ENCODE assay signal across 18 mouse cellular contexts in the genomic region with DNA sequence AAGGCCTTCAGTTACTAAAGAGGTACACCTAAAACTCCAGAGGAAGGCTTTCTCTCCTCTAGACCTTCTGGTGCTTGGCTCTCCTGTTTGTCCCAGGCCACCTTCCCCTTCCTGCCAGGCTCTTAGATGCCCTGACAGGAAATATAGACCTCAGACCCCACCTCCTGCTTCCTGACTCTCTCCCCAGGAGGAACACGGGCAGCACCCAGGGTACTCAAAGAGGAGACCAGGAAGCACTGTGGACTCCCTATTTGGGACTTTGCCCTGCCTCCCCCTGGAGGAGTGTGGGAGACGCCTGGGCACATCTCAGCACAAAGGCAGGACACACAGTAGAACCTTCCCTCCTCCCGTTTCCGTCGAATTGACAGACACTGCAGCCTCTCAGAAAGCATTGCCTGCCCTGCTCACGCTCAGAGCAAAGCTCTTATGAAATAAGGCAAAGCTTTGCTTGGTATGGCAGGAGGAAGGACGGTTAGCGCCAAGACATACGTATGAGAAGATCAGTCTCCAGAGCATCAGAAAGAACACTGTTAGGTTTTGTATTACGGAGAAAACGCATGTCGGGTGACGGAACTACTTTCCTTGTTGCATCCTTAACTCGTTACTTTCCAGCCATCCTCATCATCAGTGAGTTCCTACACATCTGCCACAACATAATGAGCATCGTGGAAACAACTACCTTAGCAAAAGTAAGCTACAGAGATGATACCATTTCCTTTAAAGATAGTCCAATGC. TPM values are rescaled to one million over a fixed set of nuclear protein-coding genes. Genes with fewer than 3 reads are reported as not detected.
DNase-seq lines count a peak whose midpoint lies in the region; ATAC-seq and TF ChIP-seq lines count a peak whose summit lies in the region.
"Had no signal": no experiment of that assay in that cellular context is flagged by ENCODE, and none has a peak within 500 bp of the region (broad histone marks: within the 10 kb centered on the region; RNA-seq: fewer than 3 reads in every experiment).

No protein-coding gene starts in this region.

- H3K36me3 ChIP-seq in heart, embryonic 11.5 days (ENCODE audit: control insufficient read depth, insufficient read depth, low read length), result no peaks in the 10 kb centered on the region
- H3K36me3 ChIP-seq in megakaryocyte, embryonic 14.5 days (replicated peaks; ENCODE audit: low read length), result no peaks in the 10 kb centered on the region
- H3K36me3 ChIP-seq in stomach, postnatal 0 days (ENCODE audit: control insufficient read depth, insufficient read depth, low read length), result no peaks in the 10 kb centered on the region
- H3K36me3 ChIP-seq: embryonic facial prominence, embryonic 13.5 days; heart, embryonic 15.5 days; hindbrain, embryonic 15.5 days; limb, embryonic 10.5 days; neural tube, embryonic 15.5 days had no signal

- DNase-seq in heart, postnatal 25 days (ENCODE audit: low spot score), result no peak
- peak; percentile 43 to 48 for DNase-seq in thymus, postnatal 36 days
- no peak for DNase-seq in stomach, postnatal 0 days (ENCODE audit: low spot score)
- no peak for DNase-seq in cerebellum, postnatal 14 days
- DNase-seq in urinary bladder, adult 2 months (ENCODE audit: low spot score), result no peak
- DNase-seq: cerebellum, postnatal 10 days; gastrocnemius, postnatal 10 days; kidney, postnatal 10 days; lung, postnatal 10 days had no signal

- H3K9me3 ChIP-seq in heart, embryonic 11.5 days (replicated peaks; ENCODE audit: control insufficient read depth, low read length), result no peaks in the 10 kb centered on the region
- H3K9me3 ChIP-seq in megakaryocyte, embryonic 14.5 days, result no peaks in the 10 kb centered on the region
- no peaks in the 10 kb centered on the region for H3K9me3 ChIP-seq in stomach, postnatal 0 days (ENCODE audit: control insufficient read depth, low read length)
- H3K9me3 ChIP-seq: embryonic facial prominence, embryonic 13.5 days; forebrain, embryonic 13.5 days; heart, embryonic 15.5 days; hindbrain, embryonic 15.5 days; limb, embryonic 10.5 days; neural tube, embryonic 15.5 days had no signal

- no peak for TF ChIP-seq CTCF in stomach, postnatal 0 days (IDR thresholded peaks at IDR 0.05; ENCODE audit: low read depth)

- no peaks in the 10 kb centered on the region for H3K27me3 ChIP-seq in heart, embryonic 11.5 days (ENCODE audit: control insufficient read depth, insufficient read depth, low read length)
- peaks cover 2% of the 10 kb centered on the region for H3K27me3 ChIP-seq in megakaryocyte, embryonic 14.5 days (replicated peaks)
- H3K27me3 ChIP-seq in stomach, postnatal 0 days (ENCODE audit: control insufficient read depth, insufficient read depth, low read length), result no peaks in the 10 kb centered on the region
- H3K27me3 ChIP-seq: embryonic facial prominence, embryonic 13.5 days; forebrain, embryonic 13.5 days; heart, embryonic 15.5 days; hindbrain, embryonic 15.5 days; neural tube, embryonic 15.5 days had no signal

- H3K4me1 ChIP-seq in heart, embryonic 11.5 days (ENCODE audit: control insufficient read depth, insufficient read depth, low read length), result no peaks in the 10 kb centered on the region
- peaks cover 53% of the 10 kb centered on the region for H3K4me1 ChIP-seq in megakaryocyte, embryonic 14.5 days
- no peaks in the 10 kb centered on the region for H3K4me1 ChIP-seq in stomach, postnatal 0 days (replicated peaks; ENCODE audit: control insufficient read depth, insufficient read depth)
- H3K4me1 ChIP-seq: embryonic facial prominence, embryonic 13.5 days; forebrain, embryonic 13.5 days; hindbrain, embryonic 15.5 days; neural tube, embryonic 15.5 days had no signal

- intact Hi-C loops in heart, postnatal 25 days (cut with DNase I), result no loop called here

- ATAC-seq in heart, embryonic 11.5 days (replicated peaks; ENCODE audit: insufficient number of reproducible peaks, low FRiP score, low TSS enrichment), result no peak
- ATAC-seq in common myeloid progenitor, adult 5-6 weeks (replicated peaks; ENCODE audit: low read depth, poor library complexity, severe bottlenecking), result peak; percentile 63
- no peak for ATAC-seq in stomach, postnatal 0 days (ENCODE audit: low FRiP score, low TSS enrichment)
- ATAC-seq: forebrain, embryonic 13.5 days had no signal

- no peak overlapping the region for H3K4me2 ChIP-seq in heart, embryonic 11.5 days
- H3K4me2 ChIP-seq in stomach, postnatal 0 days (replicated peaks; ENCODE audit: low read depth), result no peak overlapping the region
- H3K4me2 ChIP-seq: embryonic facial prominence, embryonic 13.5 days; forebrain, embryonic 13.5 days; heart, embryonic 15.5 days; hindbrain, embryonic 15.5 days; neural tube, embryonic 15.5 days had no signal

- no peak overlapping the region for H3K27ac ChIP-seq in heart, embryonic 11.5 days (ENCODE audit: low read depth, low read length)
- H3K27ac ChIP-seq in stomach, postnatal 0 days (replicated peaks), result no peak overlapping the region
- H3K27ac ChIP-seq: embryonic facial prominence, embryonic 13.5 days; forebrain, embryonic 13.5 days; heart, embryonic 15.5 days; hindbrain, embryonic 15.5 days; limb, embryonic 10.5 days; neural tube, embryonic 15.5 days had no signal

- H3K4me3 ChIP-seq in heart, embryonic 11.5 days (ENCODE audit: low read depth, low read length), result no peak overlapping the region
- peak overlapping the region; percentile 55 for H3K4me3 ChIP-seq in megakaryocyte, embryonic 14.5 days (replicated peaks)
- no peak overlapping the region for H3K4me3 ChIP-seq in stomach, postnatal 0 days (ENCODE audit: low read depth, low read length)
- H3K4me3 ChIP-seq: embryonic facial prominence, embryonic 13.5 days; forebrain, embryonic 13.5 days; heart, embryonic 15.5 days; hindbrain, embryonic 15.5 days; limb, embryonic 10.5 days; neural tube, embryonic 15.5 days had no signal

- TF ChIP-seq EP300 in stomach, postnatal 0 days (optimal IDR thresholded peaks at IDR 0.05), result no peak

- WGBS in heart, embryonic 11.5 days (ENCODE audit: insufficient replicate concordance), result 76% methylated on average over 15 of the region's 15 CpGs
- WGBS in stomach, postnatal 0 days, result 76% methylated on average over 15 of the region's 15 CpGs

- 0 out of 2 replicates have a peak overlapping the region, but pooled peaks have one; percentile 22 for H3K9ac ChIP-seq in heart, embryonic 11.5 days (ENCODE audit: low read depth, low read length)
- H3K9ac ChIP-seq in stomach, postnatal 0 days (ENCODE audit: low read length), result no peak overlapping the region
- H3K9ac ChIP-seq: embryonic facial prominence, embryonic 13.5 days; forebrain, embryonic 13.5 days; heart, embryonic 15.5 days; hindbrain, embryonic 15.5 days; neural tube, embryonic 15.5 days had no signal

RNA-seq across cellular contexts. Expression of a gene that starts 54.3 kb away (rescaled TPM):
- polyA plus RNA-seq in heart, embryonic 11.5 days (2014; fragmentation: Nextera tagmentation; extraction: Ambion mirVana), result 447 and 449 TPM in 2 replicates
- total RNA-seq in heart, postnatal 25 days (2021), result 100 to 1,000 TPM; 191 to 213 TPM
- total RNA-seq in common myeloid progenitor, adult 5-6 weeks (2017), result 2,714 and 3,049 TPM in 2 replicates
- polyA plus RNA-seq in megakaryocyte, embryonic 14.5 days (2012; ENCODE audit: insufficient read depth, low replicate concordance), result 385 and 1,065 TPM in 2 replicates
- polyA plus RNA-seq in stomach, postnatal 0 days (2015; fragmentation: Nextera tagmentation; extraction: Ambion mirVana), result 281 and 284 TPM in 2 replicates
- 257 and 307 TPM in 2 replicates for polyA plus RNA-seq in urinary bladder, adult 2 months (2012; rRNA removed)

Comparison
In these comparisons a context has a peak if more than half of its experiments do, and no peak if none do; other contexts are left out.
1. DNase-seq: peak in thymus, postnatal 36 days (2 of 2); none in heart, postnatal 25 days (single experiment), stomach, postnatal 0 days (single experiment), cerebellum, postnatal 14 days (0 of 2) and urinary bladder, adult 2 months (single experiment).